Mouse (Mus musculus): Measurements from ENCODE around the gene Zfp653.

Zfp653 gene

DNA sequence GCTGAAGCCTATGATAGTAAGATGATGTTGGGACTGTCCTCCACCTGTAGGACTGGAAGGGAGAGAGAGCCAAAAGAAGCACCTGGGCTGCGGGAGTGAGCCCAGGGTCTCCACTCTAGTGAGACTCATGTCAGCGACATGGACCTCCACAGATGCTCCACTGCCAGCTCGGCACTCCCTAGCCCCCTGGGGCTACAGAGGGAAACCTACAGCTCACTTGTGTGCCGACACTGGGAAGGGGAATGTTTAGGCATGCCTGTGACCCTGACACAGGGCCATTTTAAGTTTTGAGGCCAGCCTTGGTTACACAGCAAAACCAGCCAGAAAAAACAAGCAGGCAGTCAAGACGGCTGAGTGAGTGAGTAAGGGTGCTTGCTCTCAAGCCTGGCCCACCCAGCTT, 4.0 kb downstream of the Zfp653 start:
- DNase-seq: no peak

DNA sequence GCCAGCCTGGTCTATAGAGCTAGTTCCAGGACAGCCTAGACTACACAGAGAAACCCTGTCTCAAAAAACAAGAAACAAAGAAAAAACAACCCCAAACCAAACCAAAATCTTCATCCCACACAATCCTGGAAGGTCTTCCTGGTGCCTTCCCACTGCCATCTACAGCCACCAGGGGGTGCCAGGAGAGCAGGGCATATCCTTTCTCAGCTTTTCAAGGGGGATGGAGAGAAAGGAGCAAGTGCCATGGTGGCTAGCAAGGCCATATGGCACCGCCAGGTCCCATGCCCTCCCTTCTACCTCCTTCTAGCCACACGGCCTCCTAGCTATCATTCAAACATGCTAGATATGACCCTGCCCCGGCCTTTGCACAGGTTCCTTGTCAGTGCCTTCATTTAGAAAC, 4.7 kb downstream of the Zfp653 start:
- peak; percentile 74 for DNase-seq

DNA sequence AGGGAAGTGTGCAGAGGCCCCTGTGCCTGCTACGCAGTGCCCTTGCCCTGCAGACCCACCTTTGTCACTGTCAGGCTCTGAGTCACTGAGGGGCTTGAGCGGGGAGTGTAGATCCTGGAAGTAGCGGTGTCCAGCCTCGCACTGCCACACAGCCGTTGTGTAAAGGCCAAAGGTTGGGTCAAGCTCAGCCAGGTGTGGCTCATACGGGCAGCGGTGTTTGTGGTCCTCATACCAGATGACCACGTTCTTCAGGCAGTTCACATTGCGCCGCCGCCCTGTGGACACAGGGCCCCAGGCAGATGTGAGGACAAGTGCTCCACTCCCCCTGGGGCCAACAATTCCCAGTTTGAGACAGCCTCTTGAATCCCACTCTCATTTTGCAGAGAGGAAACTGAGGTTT, 5.5 kb downstream of the Zfp653 start:
- no peak for DNase-seq

DNA sequence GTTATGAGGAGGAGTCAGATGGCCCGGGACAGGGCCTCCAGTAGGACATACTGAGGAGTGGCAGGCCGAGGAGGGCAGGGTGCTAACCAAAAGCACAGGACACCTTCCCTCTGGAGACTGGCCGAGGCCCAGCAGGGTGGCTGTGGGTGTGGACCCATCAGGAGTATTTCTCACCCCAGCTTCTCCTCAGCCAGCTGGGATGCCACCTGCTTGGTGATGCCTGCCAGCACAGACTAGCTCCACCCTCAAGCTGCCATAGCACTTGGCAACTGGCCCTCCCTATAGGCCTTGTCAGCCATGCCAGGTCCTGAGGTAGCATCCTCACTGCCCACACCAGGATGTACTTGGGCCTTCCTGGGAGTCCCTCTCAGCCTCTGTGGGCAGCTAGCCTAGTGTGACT, 6.8 kb downstream of the Zfp653 start:
- DNase-seq: no peak

DNA sequence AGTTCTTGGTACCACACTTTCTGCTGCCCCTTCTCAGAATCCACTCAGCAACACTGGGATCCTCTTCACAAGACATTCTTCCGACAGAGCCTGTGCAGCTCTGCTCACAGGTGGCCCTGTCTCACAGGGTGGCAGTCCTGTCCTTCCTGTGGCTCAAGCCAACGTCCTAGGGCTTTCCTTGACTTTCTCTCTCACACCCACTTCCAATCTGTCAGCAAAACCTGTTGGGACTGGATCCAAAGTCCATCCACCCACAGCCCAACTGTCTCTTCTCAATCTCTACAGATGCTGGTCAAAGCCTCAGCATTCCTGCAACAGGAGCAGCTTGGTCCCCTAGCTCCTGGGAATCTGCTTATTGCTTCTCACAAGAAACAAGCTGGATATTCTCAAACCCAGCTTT, 9.8 kb downstream of the Zfp653 start:
- no peak for DNase-seq

DNA sequence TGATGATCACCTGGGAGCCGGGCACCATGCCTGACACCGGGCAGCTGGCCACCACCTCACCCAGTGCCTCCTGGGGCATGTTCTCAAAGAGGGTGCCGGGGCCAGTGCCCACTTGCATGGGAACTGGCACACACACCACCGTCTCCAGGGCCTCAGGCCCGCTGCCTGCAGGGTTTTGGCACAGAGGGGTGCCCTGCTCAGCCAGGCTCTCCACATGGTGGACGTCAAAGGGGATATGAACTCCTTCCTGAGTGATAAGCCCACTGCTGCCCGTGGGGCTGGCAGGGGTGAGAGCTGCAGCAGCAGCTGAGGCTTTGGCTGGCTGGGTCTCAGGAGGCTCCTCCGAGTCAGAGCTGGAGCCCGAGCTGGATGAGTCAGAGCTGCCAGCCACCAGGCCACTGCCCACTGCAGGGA, 13.2 kb downstream of the Zfp653 start:
- DNase-seq: no peak

DNA sequence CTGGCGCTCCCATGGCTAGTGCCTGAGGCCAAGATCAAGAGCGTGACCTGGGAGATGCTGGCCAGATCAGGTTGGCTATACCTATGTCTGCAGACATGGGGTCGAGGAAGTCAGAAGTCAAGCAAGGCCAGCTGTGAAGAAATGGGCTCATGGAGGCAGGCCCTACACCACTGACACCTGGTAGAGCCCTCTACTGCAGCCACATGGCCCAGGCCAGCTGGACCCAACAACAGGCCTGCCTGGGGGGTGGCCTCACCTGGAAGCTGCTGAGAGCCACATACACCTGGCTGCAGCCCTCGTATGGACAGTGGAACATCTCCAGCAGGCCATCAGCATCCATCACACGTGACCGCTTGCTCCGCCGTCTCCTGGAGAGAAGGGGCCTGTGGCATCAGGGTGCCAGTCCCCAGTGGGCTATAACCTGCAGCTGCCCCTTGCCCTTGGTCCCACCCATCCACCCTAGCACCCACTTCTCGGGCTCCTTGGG, 14.1 kb downstream of the Zfp653 start:
- DNase-seq: no peak

DNA sequence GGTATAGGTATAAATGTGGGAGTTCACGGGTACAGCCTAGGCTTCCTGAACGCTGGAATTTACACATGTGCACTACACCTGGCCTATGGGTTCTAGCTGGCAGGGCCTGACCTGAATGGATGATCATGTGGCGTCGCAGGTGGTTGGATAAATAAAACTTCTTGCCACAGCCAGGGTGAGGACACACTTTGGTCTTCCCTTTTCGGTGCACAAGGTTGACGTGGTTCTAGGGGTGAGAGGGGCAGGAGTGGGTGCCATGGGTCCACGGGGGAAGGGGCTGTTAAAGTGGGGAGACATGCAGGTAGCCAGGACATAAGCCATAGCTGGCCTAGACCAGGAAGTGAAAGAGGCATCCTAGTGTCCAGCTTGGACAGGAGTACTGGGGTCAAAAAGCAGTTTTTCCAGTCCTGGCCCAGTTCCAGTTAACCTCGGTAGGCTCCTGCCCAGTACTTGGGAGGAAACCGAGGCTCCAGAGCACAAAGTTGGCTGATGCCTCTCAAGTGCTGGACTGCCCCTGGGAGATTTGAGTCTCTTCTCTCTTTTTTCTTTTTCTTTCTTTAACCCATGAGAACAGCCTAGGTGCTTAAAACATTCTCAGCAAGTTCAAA, 14.8 kb downstream of the Zfp653 start:
- peak; percentile 43 for DNase-seq

DNA sequence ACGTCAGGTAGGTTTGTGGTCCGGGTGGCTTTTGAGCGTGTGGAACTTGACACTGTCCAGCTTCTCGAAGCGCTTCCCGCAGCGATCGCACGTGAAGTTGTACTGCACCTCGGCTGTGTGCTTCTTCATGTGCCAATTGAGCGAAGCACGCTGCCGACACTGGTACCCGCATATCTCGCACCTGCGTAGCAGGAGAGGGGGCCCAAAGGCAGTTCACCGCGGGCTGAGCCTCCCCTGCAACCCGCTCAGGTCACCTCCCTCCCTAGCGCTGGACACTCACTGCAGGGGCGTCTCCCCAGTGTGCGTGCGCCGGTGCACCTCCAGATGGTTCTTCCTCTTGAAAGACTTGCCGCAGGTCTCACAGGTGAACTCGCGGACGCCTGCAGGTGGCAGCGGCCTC, 15.5 kb downstream of the Zfp653 start:
- no peak for DNase-seq

DNA sequence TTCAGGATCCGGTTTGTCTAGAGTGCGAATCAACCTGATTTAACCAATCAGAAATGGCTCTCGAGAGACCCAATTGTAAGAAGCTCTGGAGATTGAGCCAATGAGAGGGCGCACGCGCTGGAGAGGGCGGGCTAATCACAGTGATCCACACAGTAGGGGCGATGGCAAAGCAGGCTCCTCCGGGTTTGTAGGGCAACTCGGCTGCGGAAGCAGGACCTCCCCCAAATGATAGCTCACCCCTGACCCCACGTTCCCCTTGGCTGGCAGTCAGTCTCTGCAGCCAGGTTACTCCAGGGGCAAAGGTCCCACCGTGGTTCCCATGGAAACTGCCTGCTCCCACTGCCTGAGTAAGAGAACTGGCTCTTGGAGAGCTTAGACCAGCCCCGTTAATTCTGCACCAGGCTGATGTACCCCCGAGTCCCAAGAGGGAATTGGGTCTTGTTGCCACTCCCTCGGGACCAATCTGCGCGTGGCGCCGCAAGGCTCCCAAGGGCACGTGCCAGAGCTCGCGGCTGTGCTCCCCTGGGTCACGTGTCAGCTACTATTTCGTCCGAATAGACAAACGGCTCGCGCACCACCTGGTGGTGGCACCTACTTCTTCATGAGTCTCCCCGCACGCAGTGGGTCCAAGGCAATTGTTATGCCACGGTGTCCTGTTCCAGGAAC, 16.6 kb downstream of the Zfp653 start:
- DNase-seq: peak; percentile 76

DNA sequence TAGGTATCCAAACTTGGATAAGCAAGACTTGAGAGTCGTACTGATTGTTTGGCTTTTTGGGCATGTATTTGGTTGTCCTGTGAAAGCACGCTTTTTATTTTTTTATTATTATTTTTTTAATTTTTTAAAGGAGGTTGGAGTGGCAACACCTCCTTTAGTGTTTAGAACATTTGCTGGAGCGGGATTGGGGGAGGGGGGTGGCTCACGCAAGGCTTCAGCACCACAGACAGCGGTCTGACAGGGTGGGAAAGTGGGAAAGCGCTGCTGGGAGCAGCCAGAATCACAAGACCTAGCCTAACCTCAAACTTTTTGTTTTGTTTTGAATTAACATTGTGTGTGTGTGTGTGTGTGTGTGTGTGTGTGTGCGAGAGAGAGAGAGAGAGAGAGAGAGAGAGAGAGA, 17.5 kb downstream of the Zfp653 start:
- no peak for DNase-seq

DNA sequence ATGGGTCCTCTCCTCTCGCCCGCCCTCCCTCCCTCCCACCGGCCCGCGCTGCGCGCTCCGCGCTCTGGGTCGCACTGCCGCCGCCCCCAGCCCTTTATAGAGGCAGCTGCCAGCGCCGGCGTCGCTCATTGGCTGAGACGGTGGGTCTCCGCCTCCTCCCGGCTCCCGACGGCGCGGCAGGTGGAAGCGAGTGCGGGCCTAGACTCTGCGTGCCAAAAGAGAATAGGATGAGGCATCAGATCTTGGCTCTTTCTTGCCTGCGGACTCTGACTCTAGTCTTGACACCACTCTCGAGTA, 19.3 kb downstream of the Zfp653 start, which contains the start of gene Elavl3:
Gene Elavl3, minus strand, starts transcription at position 66 of the 297 bp plus-strand sequence.
- DNase-seq: no peak

DNA sequence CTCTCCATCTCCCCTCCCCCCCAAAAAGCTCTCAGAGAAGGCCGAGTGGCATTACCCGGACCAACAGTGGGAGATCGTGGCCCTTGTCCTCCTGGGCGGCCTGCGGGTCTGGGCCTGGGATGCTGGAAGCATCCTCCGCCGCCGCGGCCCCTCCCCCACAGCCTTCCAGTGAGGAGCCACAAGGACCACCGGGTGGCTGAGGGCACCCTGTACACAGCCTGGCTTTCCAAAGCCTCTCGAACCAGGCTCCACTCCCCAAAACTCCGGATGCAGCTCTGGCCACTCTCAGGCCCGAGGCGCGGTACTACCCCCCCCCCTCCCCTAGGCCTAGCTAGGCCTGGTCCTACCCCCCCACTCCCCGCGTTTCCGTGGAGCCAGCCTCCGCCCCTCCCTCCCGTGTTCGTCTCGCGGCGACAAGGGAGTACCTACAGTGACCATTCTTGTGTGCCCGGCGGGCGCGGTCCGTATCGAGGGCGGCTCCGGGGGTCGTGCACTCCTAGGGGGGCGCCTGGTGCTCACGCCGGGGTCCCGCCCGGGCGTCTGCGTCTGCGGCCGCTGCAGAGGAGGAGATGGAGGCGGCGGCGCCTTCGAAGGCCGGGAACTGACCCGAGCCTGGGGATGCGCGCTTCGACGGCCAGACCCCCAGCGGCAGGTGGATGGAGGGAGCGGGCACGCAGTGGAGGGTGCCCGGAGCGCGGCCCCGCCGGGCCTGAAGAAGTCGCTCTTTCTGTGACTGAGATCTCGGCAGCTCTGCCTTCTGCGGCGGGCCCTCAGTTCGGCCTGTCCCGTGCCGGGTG, 19.8 kb downstream of the Zfp653 start:
- no peak for DNase-seq

DNA sequence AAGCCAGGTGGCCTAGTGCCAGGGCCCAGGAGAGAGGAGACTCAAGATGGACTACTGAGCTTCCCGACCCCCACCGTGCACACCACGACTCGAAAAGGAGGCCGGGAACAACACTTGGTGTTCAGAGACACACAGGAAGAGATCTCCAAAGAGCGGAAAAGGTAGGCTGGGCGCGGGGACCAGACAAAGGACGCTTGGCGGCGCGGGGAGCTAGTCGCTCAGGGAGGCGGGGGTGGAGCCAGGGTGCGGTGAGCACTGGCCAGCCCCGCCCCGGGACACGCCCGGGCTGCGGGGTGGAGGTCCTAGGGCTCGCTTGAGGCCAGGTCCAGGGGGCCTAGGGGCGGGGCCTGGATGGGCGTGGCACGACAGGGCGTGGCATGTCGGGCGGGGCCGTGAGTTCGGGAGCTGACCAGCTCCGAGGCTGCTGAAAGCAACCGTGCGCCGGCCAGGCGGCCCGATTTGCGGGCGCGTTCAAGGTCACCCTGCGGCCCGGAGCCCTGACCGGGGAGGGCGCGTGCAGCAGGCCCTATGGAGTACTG, 20.8 kb downstream of the Zfp653 start:
- DNase-seq: peak; percentile 68

DNA sequence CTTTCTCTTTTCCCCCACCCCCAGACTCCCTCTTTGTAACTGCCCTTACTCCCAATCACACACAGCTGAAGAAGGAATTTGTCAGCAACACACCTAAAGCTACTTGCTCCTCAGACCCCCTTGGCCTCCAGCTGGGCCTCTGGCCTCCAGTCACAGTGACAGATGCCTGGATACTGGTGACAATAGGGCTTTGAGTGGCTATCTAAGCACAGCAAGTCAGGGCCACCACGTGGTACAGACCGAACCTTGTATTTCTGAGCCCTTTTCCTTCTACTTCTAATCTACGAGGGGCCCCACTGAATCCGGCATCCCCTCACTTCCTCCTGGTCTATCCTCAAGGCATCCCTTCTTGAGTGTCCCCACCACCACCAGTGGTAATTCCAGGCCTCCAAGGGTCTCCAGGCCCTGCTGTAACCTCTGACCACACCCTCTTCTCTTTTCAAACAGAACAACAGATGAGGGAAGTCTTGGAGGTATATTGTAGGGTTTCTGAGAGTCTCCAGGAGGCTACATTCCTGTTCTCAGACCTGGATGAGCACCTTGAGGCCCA, 21.4 kb downstream of the Zfp653 start:
- no peak for DNase-seq

DNA sequence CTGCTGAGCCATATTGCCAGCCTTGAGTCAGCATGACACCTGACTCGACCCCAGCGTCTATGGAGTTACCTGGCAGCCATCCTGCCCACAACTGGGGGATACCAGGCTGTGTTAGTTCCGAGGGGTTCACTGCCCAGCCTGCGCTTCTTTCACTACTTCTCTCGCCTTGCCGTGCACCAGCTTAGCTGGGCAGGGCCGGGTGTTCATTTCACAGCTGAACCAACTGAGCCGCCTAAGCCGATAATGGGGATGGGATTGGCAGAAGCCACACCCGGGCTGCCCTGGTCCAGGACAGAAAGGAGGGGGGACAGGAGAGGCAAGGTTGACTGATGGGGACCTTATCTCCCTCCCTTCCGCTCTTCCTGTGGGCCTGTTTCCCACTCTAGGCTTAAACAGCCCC, 21.9 kb downstream of the Zfp653 start:
- DNase-seq: no peak

DNA sequence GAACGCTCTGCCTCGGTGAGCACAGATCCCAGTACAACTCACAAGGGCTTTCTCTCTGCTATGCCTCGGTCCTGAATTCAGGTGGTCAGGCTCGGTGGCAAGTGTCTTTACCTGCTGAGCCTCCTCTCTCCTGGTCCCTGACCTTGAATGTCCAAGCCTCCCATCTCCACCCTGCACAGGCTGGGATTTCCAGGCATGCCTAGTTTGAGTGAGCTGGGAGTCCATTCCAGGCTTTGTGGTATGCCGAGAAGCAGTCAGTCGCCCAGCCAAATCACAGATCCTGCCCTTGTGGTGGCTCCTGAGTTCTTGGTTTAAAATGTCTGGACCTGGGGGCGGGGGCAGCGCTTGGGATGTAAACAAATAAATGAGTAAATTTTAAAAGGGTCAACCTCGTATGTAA, 23.8 kb downstream of the Zfp653 start:
- no peak for DNase-seq

DNA sequence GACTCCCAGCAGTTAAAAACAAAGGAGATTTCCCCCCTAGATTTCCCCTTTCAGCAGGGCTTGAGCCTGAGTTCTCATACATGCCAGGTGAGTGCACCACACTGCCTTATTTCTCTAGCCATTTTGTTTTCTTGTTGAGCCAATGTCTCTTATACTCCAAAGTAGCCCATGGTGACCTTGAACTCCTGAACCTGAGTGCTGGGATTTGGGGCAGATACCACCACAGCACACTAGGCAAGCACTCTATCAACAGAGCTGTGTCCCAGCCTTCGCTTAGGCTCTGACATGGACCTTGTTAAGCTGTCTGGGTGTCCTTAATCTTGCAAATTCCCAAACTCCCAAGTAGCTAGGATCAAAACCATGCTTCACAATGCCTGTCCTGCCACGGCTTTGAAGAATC, 29.3 kb downstream of the Zfp653 start:
- DNase-seq: no peak

DNA sequence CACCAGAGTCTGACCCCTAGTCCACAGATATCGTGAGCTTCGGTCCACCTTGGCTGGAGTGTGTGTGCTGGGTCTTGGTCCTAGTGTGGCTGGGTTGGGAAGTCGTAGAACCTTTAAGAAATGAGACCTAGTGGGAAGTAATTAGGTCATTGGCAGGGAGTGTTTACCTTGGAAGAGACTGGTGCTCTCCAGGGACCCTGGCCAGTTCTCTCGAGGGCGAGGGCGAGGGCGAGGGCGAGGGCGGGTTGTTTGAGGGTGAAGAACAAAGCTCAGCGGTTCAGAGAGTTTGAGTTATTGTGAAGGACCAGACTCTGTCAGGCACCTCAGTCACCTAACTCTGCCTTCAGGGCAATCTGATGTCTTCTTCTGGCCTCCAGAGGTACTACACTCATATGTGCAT, 33.4 kb downstream of the Zfp653 start:
- DNase-seq: no peak

DNA sequence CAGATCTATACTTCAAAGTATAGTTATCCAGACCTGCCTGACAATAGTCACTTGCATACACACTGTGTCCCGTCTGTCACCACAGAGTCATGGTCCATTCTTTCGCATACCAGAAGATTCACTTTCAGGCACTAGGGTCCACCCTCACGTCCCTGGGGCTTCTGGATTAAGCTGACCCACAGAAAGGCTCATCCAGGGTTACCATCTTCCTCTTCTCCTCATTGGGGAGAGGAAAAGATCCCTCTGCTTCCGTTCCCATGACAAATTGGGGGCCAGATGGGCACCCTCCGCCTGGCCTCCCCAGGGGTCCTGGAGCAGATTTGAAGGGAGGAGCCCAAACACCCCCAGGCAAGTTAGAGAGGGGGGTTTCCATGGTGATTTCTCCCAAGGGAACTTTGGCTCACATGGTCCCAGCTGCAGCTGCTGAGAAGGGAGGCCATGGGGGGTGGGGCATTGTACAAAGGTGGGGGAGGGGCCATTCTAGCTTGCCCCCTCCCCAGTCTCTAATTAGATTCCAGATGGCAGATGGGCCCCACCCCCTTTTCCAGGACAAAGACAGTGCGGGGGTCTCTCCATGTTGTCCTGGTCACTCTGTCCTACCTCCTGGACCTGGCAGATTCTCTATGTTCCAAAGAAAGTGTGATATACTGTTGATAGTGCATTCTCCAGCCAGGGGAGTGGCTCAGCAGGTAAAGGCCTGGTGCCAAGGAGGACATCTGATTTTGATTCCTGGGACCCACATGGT, 35.7 kb downstream of the Zfp653 start:
- DNase-seq: no peak

DNA sequence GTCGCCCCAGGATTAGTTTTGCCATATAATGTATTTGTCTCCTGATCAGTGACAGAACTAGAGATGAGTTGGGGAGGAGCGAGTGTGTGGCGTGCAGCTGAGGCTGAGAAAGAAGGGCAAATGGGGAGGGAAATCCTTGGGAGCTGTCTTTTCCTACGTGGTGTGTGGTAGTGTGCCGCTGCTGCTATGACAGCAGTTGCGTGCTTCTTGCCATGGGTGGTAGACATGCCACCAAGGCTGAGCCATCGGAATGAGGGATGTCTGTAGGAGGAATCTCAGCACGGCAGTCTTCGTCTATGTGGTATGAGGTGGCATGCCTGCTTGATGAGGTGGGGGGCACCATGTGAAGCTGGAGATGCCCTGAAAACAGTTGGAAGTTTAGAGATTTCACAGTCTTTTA, 40.8 kb downstream of the Zfp653 start:
- no peak for DNase-seq

DNA sequence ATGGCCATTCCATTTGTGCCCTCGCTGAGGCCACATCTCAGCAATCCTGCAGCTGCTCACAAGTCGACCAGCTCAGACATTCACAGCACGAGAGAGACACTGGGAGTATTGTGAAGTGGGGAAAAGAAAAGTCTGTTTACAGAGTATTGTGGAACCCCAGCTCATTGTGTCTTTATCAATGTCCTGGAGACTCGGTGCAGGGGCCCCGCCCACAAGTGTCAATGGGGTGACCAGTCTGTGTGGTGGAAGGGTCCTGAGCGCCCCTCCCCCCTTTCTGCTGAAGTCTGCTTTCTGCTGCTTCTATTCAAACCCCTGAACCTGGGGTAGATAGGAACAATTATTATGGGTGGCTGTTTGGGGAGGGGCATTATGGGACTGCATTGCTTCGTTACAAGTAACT, 42.7 kb downstream of the Zfp653 start:
- no peak for DNase-seq

DNA sequence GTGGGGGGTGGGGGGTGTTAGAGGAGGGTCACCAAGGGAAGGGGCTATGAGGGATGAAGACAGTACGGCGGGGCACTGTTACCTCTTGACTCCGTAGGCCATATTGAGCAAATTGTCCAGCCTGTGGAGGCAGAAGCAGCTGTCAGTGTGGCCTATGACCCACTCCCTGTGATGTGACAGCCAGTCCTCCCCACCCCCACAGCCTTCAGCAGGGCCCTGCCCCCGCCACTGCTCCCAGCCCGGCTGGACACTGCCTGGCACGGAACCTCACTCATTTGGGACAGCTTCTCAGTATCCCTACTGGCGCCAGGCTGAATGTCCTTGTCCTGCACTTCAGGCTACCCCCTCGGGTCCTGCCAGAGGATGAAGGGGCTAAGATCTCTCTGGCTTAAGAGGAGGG, 46.6 kb downstream of the Zfp653 start:
- DNase-seq: no peak

All from kidney, adult 18-20 months (tissue).